Mouse (Mus musculus) embryonic facial prominence, embryonic 10.5 days (tissue): Measurements from ENCODE around the gene Slc19a3. TPM values are rescaled to one million over a fixed set of nuclear protein-coding genes. Genes with fewer than 3 reads are reported as not detected.

ENCODE experiments used
- polyA plus RNA-seq: library from polyadenylated mRNA; unstranded; fragments of >200 nt; fragmentation: Nextera tagmentation; extraction: Ambion mirVana; gene quantifications from 2 replicates; pipeline ENCODE4 v1.2.1, GENCODE M21; 2016

The Slc19a3 gene
- polyA plus RNA-seq, 1 experiment from 2014 or later: 0.25 TPM

Other genes with a start within 250 kb of the Slc19a3 start
- gene Agfg1, start 199.0 kb downstream of the Slc19a3 start, polyA plus RNA-seq: 32.3 and 35.4 TPM in 2 replicates
- 0.25 TPM in 1 of 2 replicates, not detected in the other for gene A030005L19Rik, start 125.1 kb downstream of the Slc19a3 start, polyA plus RNA-seq
- not detected in 2 replicates for gene A030014E15Rik, start 113.5 kb downstream of the Slc19a3 start, polyA plus RNA-seq
- not detected in 2 replicates for gene Gm6217, start 107.0 kb downstream of the Slc19a3 start, polyA plus RNA-seq
- gene A030003K21Rik, start 95.1 kb downstream of the Slc19a3 start, polyA plus RNA-seq: not detected in 2 replicates
- gene Gm7544, start 82.4 kb downstream of the Slc19a3 start, polyA plus RNA-seq: not detected in 2 replicates
- not detected in 2 replicates for gene Gm47955, start 78.2 kb downstream of the Slc19a3 start, polyA plus RNA-seq
- gene Gm47959, start 37.9 kb downstream of the Slc19a3 start, polyA plus RNA-seq: not detected in 2 replicates
- gene Krtap28-10, start 4.0 kb upstream of the Slc19a3 start, polyA plus RNA-seq: not detected in 2 replicates
- gene Gm47969, start 6.5 kb upstream of the Slc19a3 start, polyA plus RNA-seq: not detected in 2 replicates
- gene A030005K14Rik, start 20.9 kb upstream of the Slc19a3 start, polyA plus RNA-seq: not detected in 2 replicates
- not detected in 2 replicates for gene Krtap28-13, start 22.5 kb upstream of the Slc19a3 start, polyA plus RNA-seq
- gene Ccl20, start 78.3 kb upstream of the Slc19a3 start, polyA plus RNA-seq: not detected in 2 replicates
- gene Daw1, start 121.3 kb upstream of the Slc19a3 start, polyA plus RNA-seq: 0.18 TPM in 1 of 2 replicates, not detected in the other